Mouse (Mus musculus): ENCODE measurements at regions not wholly inside any gene's neighbourhood (a gene's known extent, or its start where the extent isn't known, plus 50 kb on each side); places are given as distances from the start of the nearest gene placed in this dataset.
A peak's percentile ranks its signal among the peaks of the same experiment; 100 is the strongest.

GRCm38 (mm10) chr6:145310601-145311000 is 60.6 kb upstream of the Kras start:
- Histone ChIP-seq H3K4me1 (replicated peaks; ENCODE audit: control insufficient read depth, insufficient read depth, low read length) (no peaks in the 10 kb centered on the region), H3K36me3 (ENCODE audit: control insufficient read depth, insufficient read depth, low read length) (no peaks in the 10 kb centered on the region), H3K9ac (ENCODE audit: low read depth, low read length) (no peak overlapping the region), H3K9me3 (ENCODE audit: control insufficient read depth, low read length) (no peaks in the 10 kb centered on the region), H3K27me3 (ENCODE audit: control insufficient read depth, insufficient read depth, low read length) (no peaks in the 10 kb centered on the region), H3K4me3 (ENCODE audit: low read depth, low read length) (no peak overlapping the region), H3K27ac (ENCODE audit: low read depth, low read length) (no peak overlapping the region), H3K4me2 (replicated peaks; ENCODE audit: low read depth, low read length) (no peak overlapping the region)
- 48% methylated on average over 6 of the region's 6 CpGs for WGBS
- ATAC-seq (ENCODE audit: low FRiP score) (no peak), DNase-seq (ENCODE audit: low spot score) (no peak)

- Histone ChIP-seq H3K9ac (ENCODE audit: low read depth, low read length) (no peak overlapping the region), H3K4me1 (replicated peaks; ENCODE audit: control insufficient read depth, insufficient read depth, low read length) (no peaks in the 10 kb centered on the region), H3K4me2 (replicated peaks; ENCODE audit: low read depth, low read length) (no peak overlapping the region), H3K36me3 (ENCODE audit: control insufficient read depth, insufficient read depth, low read length) (no peaks in the 10 kb centered on the region), H3K27ac (ENCODE audit: low read depth, low read length) (no peak overlapping the region), H3K9me3 (ENCODE audit: control insufficient read depth, low read length) (no peaks in the 10 kb centered on the region), H3K27me3 (ENCODE audit: control insufficient read depth, insufficient read depth, low read length) (no peaks in the 10 kb centered on the region), H3K4me3 (ENCODE audit: low read depth, low read length) (no peak overlapping the region)
- 92% methylated on average over 3 of the region's 3 CpGs for WGBS
- DNase-seq (ENCODE audit: low spot score) = no peak
- ATAC-seq (ENCODE audit: low FRiP score) = no peak
These were observed 59.0 kb upstream of the Kras start for GRCm38 (mm10) chr6:145309025-145309424.

- Histone ChIP-seq H3K9me3 (ENCODE audit: control insufficient read depth, low read length) (no peaks in the 10 kb centered on the region), H3K27ac (ENCODE audit: low read depth, low read length) (no peak overlapping the region), H3K36me3 (ENCODE audit: control insufficient read depth, insufficient read depth, low read length) (no peaks in the 10 kb centered on the region), H3K9ac (ENCODE audit: low read depth, low read length) (no peak overlapping the region), H3K4me3 (ENCODE audit: low read depth, low read length) (no peak overlapping the region), H3K27me3 (ENCODE audit: control insufficient read depth, insufficient read depth, low read length) (no peaks in the 10 kb centered on the region), H3K4me1 (replicated peaks; ENCODE audit: control insufficient read depth, insufficient read depth, low read length) (peaks cover 2% of the 10 kb centered on the region; the same call in 1 of the 2 replicates), H3K4me2 (replicated peaks; ENCODE audit: low read depth, low read length) (no peak overlapping the region)
- DNase-seq (ENCODE audit: low spot score) (no peak), ATAC-seq (ENCODE audit: low FRiP score) (no peak)
- WGBS = 93% methylated on average over 8 of the region's 8 CpGs
These were observed 57.2 kb upstream of the Kras start for GRCm38 (mm10) chr6:145307237-145307636.

- Histone ChIP-seq H3K4me2 (replicated peaks; ENCODE audit: low read depth, low read length) (no peak overlapping the region), H3K9ac (ENCODE audit: low read depth, low read length) (no peak overlapping the region), H3K9me3 (ENCODE audit: control insufficient read depth, low read length) (no peaks in the 10 kb centered on the region), H3K4me1 (replicated peaks; ENCODE audit: control insufficient read depth, insufficient read depth, low read length) (peaks cover 2% of the 10 kb centered on the region; the same call in 1 of the 2 replicates), H3K27me3 (ENCODE audit: control insufficient read depth, insufficient read depth, low read length) (no peaks in the 10 kb centered on the region), H3K36me3 (ENCODE audit: control insufficient read depth, insufficient read depth, low read length) (no peaks in the 10 kb centered on the region), H3K4me3 (ENCODE audit: low read depth, low read length) (no peak overlapping the region), H3K27ac (ENCODE audit: low read depth, low read length) (no peak overlapping the region)
- 87% methylated on average over 18 of the region's 18 CpGs for WGBS
- DNase-seq (ENCODE audit: low spot score) (no peak), ATAC-seq (ENCODE audit: low FRiP score) (no peak)
These were observed 56.5 kb upstream of the Kras start for GRCm38 (mm10) chr6:145306331-145307124.

GRCm38 (mm10) chr6:145305669-145306068 is 55.6 kb upstream of the Kras start:
- Histone ChIP-seq H3K4me3 (ENCODE audit: low read depth, low read length) (no peak overlapping the region), H3K4me2 (replicated peaks; ENCODE audit: low read depth, low read length) (no peak overlapping the region), H3K36me3 (ENCODE audit: control insufficient read depth, insufficient read depth, low read length) (no peaks in the 10 kb centered on the region), H3K9me3 (ENCODE audit: control insufficient read depth, low read length) (no peaks in the 10 kb centered on the region), H3K27ac (ENCODE audit: low read depth, low read length) (no peak overlapping the region), H3K9ac (ENCODE audit: low read depth, low read length) (no peak overlapping the region), H3K4me1 (replicated peaks; ENCODE audit: control insufficient read depth, insufficient read depth, low read length) (peaks cover 2% of the 10 kb centered on the region; the same call in 1 of the 2 replicates), H3K27me3 (ENCODE audit: control insufficient read depth, insufficient read depth, low read length) (no peaks in the 10 kb centered on the region)
- 92% methylated on average over 5 of the region's 5 CpGs for WGBS
- DNase-seq (ENCODE audit: low spot score) = no peak
- no peak for ATAC-seq (ENCODE audit: low FRiP score)

- H3K4me2 ChIP-seq (replicated peaks; ENCODE audit: low read depth, low read length) = peak overlapping the region; percentile 21; the same call in 1 of the 2 replicates
- H3K4me1 ChIP-seq (replicated peaks; ENCODE audit: control insufficient read depth, insufficient read depth, low read length) = peaks cover 2% of the 10 kb centered on the region; the same call in 1 of the 2 replicates
- no peak overlapping the region for H3K4me3 ChIP-seq (ENCODE audit: low read depth, low read length)
- DNase-seq (ENCODE audit: low spot score) (peak; percentile 53), ATAC-seq (ENCODE audit: low FRiP score) (no peak)
- WGBS = 22% methylated on average over 18 of the region's 18 CpGs
- no peaks in the 10 kb centered on the region for H3K27me3 ChIP-seq (ENCODE audit: control insufficient read depth, insufficient read depth, low read length)
- H3K9me3 ChIP-seq (ENCODE audit: control insufficient read depth, low read length) = no peaks in the 10 kb centered on the region
- no peaks in the 10 kb centered on the region for H3K36me3 ChIP-seq (ENCODE audit: control insufficient read depth, insufficient read depth, low read length)
- 0 out of 2 replicates have a peak overlapping the region, but pooled peaks have one; percentile 21 for H3K9ac ChIP-seq (ENCODE audit: low read depth, low read length)
- H3K27ac ChIP-seq (ENCODE audit: low read depth, low read length) = 0 out of 2 replicates have a peak overlapping the region, but pooled peaks have one; percentile 51
These were observed 53.6 kb upstream of the Kras start for GRCm38 (mm10) chr6:145303641-145304070.

- H3K4me3 ChIP-seq (ENCODE audit: low read depth, low read length) = no peak overlapping the region
- 0 out of 2 replicates have a peak overlapping the region, but pooled peaks have one; percentile 51 for H3K27ac ChIP-seq (ENCODE audit: low read depth, low read length)
- H3K27me3 ChIP-seq (ENCODE audit: control insufficient read depth, insufficient read depth, low read length) = no peaks in the 10 kb centered on the region
- no peaks in the 10 kb centered on the region for H3K36me3 ChIP-seq (ENCODE audit: control insufficient read depth, insufficient read depth, low read length)
- no peaks in the 10 kb centered on the region for H3K9me3 ChIP-seq (ENCODE audit: control insufficient read depth, low read length)
- ATAC-seq (ENCODE audit: low FRiP score) = no peak
- peak overlapping the region; percentile 21; the same call in 1 of the 2 replicates for H3K4me2 ChIP-seq (replicated peaks; ENCODE audit: low read depth, low read length)
- H3K9ac ChIP-seq (ENCODE audit: low read depth, low read length) = no peak overlapping the region
- peak; percentile 10 for DNase-seq (ENCODE audit: low spot score)
- H3K4me1 ChIP-seq (replicated peaks; ENCODE audit: control insufficient read depth, insufficient read depth, low read length) = peaks cover 2% of the 10 kb centered on the region; the same call in 1 of the 2 replicates
- 63% methylated on average over 22 of the region's 22 CpGs for WGBS
These were observed 53.0 kb upstream of the Kras start for GRCm38 (mm10) chr6:145302907-145303640.

GRCm38 (mm10) chr6:145302105-145302504 is 52.1 kb upstream of the Kras start:
- 94% methylated on average over 10 of the region's 10 CpGs for WGBS
- H3K27me3 ChIP-seq (ENCODE audit: control insufficient read depth, insufficient read depth, low read length) = no peaks in the 10 kb centered on the region
- no peaks in the 10 kb centered on the region for H3K9me3 ChIP-seq (ENCODE audit: control insufficient read depth, low read length)
- no peak overlapping the region for H3K27ac ChIP-seq (ENCODE audit: low read depth, low read length)
- no peak overlapping the region for H3K4me3 ChIP-seq (ENCODE audit: low read depth, low read length)
- ATAC-seq (ENCODE audit: low FRiP score) = no peak
- H3K9ac ChIP-seq (ENCODE audit: low read depth, low read length) = no peak overlapping the region
- H3K36me3 ChIP-seq (ENCODE audit: control insufficient read depth, insufficient read depth, low read length) = no peaks in the 10 kb centered on the region
- H3K4me2 ChIP-seq (replicated peaks; ENCODE audit: low read depth, low read length) = no peak overlapping the region
- peaks cover 2% of the 10 kb centered on the region; the same call in 1 of the 2 replicates for H3K4me1 ChIP-seq (replicated peaks; ENCODE audit: control insufficient read depth, insufficient read depth, low read length)
- no peak for DNase-seq (ENCODE audit: low spot score)
